Mouse (Mus musculus): ENCODE measurements around the gene Flt3. TPM values are rescaled to one million over a fixed set of nuclear protein-coding genes. Genes with fewer than 3 reads are reported as not detected.

The Flt3 gene
- polyA plus RNA-seq, 1 experiment from 2014 or later = 0.27 TPM

DNA sequence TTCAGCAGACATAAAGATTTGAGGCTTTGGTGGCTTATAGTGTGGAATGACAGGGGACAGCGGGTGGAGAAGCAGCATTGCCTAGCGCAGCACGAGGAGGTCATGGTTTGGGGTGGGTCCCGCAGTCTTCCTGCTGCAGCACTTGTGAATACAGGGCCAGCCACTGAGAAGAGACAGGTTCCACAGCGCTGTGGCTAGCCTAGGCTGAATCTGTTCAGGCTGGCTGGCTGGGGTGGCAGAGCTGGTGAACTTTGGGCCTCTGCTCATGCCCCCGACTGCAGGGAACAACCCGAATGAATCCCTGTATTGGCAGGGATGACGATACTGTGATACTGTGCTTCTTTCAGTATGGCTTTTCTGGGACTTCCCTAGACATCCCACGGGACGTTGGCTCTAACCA, 56.4 kb downstream of the Flt3 start:
- H3K9me3 ChIP-seq (replicated peaks; ENCODE audit: control insufficient read depth, low read length) = no peaks in the 10 kb centered on the region
- no peak overlapping the region for H3K4me2 ChIP-seq (ENCODE audit: low read depth, low read length)
- 87% methylated on average over 10 of the region's 10 CpGs for WGBS
- H3K27me3 ChIP-seq (ENCODE audit: control insufficient read depth, insufficient read depth, low read length) = no peaks in the 10 kb centered on the region
- no peak overlapping the region for H3K9ac ChIP-seq (replicated peaks; ENCODE audit: low read length)
- no peak overlapping the region for H3K4me3 ChIP-seq (ENCODE audit: low read depth, low read length)
- no peaks in the 10 kb centered on the region for H3K4me1 ChIP-seq (ENCODE audit: control insufficient read depth, insufficient read depth, low read length)
- ATAC-seq (replicated peaks; ENCODE audit: insufficient number of reproducible peaks, low FRiP score, low TSS enrichment, low read depth) (no peak), DNase-seq (ENCODE audit: low spot score) (no peak)
- H3K36me3 ChIP-seq (replicated peaks; ENCODE audit: control insufficient read depth, insufficient read depth, low read depth, low read length) = no peaks in the 10 kb centered on the region
- H3K27ac ChIP-seq (replicated peaks; ENCODE audit: low read depth, low read length) = no peak overlapping the region

DNA sequence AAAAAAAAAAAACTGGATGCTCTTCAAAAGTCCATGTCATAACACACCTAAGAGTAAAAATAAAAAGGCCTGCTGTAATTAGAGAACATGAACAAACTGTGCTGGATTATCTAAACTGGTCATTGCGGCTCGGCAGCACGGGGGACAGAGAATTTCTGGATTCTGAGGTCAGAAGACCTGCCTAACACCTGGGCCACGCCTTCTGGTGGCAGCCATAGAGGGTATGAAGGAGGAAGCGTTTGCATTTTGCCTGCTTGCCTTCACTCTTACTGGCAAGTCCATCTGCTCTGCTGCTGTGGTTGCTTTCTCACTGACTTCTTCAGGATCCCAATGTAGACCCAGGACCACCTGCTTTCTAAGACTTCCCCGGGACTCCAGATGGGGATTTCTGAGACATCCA, 57.4 kb downstream of the Flt3 start:
- ATAC-seq (replicated peaks; ENCODE audit: insufficient number of reproducible peaks, low FRiP score, low TSS enrichment, low read depth) (no peak), DNase-seq (ENCODE audit: low spot score) (no peak)
- no peaks in the 10 kb centered on the region for H3K27me3 ChIP-seq (ENCODE audit: control insufficient read depth, insufficient read depth, low read length)
- H3K4me3 ChIP-seq (ENCODE audit: low read depth, low read length) = no peak overlapping the region
- H3K4me2 ChIP-seq (ENCODE audit: low read depth, low read length) = no peak overlapping the region
- H3K36me3 ChIP-seq (replicated peaks; ENCODE audit: control insufficient read depth, insufficient read depth, low read depth, low read length) = no peaks in the 10 kb centered on the region
- no peak overlapping the region for H3K27ac ChIP-seq (replicated peaks; ENCODE audit: low read depth, low read length)
- H3K9me3 ChIP-seq (replicated peaks; ENCODE audit: control insufficient read depth, low read length) = no peaks in the 10 kb centered on the region
- no peak overlapping the region for H3K9ac ChIP-seq (replicated peaks; ENCODE audit: low read length)
- WGBS = 89% methylated on average over 6 of the region's 6 CpGs
- no peaks in the 10 kb centered on the region for H3K4me1 ChIP-seq (ENCODE audit: control insufficient read depth, insufficient read depth, low read length)

DNA sequence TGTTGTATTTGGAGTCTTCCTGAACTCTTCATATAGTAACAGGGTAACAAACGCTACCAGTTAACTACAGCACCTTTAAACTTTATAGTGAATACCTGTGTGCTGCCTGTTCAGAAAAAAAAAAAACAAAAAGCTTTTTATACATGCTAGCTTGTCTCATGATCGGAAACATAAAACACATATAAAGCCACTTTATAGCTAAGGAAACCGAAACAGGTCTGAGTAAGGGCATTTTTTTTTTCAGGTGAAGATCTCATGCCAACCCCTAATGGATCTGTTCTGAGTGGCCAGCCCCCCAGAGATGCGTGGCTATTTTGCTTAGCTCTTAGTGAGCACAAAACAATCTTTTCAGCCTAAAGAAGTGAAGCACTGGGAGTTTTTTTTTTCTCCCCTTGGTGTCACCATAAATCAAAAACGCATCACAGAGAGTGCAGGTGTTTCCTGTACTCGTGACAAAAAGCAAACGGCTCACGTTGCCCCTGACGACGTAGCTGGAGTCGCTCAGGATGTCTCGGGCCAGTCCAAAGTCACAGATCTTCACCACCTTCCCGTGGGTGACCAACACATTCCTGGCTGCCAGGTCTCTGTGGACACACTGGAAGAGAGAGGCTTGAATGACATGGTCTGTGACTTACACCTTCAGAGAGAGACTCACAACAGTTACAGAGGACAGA, 59.4 kb downstream of the Flt3 start:
- WGBS = 65% methylated on average over 13 of the region's 13 CpGs
- DNase-seq (ENCODE audit: low spot score) = no peak
- ATAC-seq (replicated peaks; ENCODE audit: insufficient number of reproducible peaks, low FRiP score, low TSS enrichment, low read depth) = no peak
- Histone ChIP-seq H3K9ac (replicated peaks; ENCODE audit: low read length) (no peak overlapping the region), H3K4me2 (ENCODE audit: low read depth, low read length) (no peak overlapping the region), H3K27ac (replicated peaks; ENCODE audit: low read depth, low read length) (no peak overlapping the region), H3K27me3 (ENCODE audit: control insufficient read depth, insufficient read depth, low read length) (no peaks in the 10 kb centered on the region), H3K36me3 (replicated peaks; ENCODE audit: control insufficient read depth, insufficient read depth, low read depth, low read length) (no peaks in the 10 kb centered on the region), H3K4me3 (ENCODE audit: low read depth, low read length) (no peak overlapping the region), H3K9me3 (replicated peaks; ENCODE audit: control insufficient read depth, low read length) (no peaks in the 10 kb centered on the region), H3K4me1 (ENCODE audit: control insufficient read depth, insufficient read depth, low read length) (no peaks in the 10 kb centered on the region)

DNA sequence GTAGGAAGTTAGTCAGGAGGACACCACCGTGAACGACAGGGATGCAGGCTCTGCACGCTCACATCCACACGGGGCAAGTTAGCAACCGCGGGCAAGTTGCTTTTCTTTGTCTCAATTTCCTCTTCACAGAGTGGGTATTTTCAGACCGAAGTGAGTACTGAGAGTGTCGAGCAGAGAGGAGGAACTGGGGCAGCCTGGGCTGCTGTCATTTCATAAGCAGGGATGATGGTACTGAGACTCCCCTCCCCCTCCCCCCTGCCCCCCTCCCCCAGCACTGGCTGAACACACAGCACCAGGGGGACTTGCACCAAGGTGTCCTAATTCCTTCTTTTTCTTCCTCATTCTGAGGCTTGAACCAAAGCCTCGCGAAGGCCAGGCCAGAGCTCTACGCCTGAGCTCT, 60.7 kb downstream of the Flt3 start:
- 84% methylated on average over 10 of the region's 11 CpGs for WGBS
- H3K4me2 ChIP-seq (ENCODE audit: low read depth, low read length) = no peak overlapping the region
- H3K9ac ChIP-seq (replicated peaks; ENCODE audit: low read length) = no peak overlapping the region
- no peaks in the 10 kb centered on the region for H3K36me3 ChIP-seq (replicated peaks; ENCODE audit: control insufficient read depth, insufficient read depth, low read depth, low read length)
- no peaks in the 10 kb centered on the region for H3K27me3 ChIP-seq (ENCODE audit: control insufficient read depth, insufficient read depth, low read length)
- ATAC-seq (replicated peaks; ENCODE audit: insufficient number of reproducible peaks, low FRiP score, low TSS enrichment, low read depth) = no peak
- H3K9me3 ChIP-seq (replicated peaks; ENCODE audit: control insufficient read depth, low read length) = no peaks in the 10 kb centered on the region
- no peak overlapping the region for H3K4me3 ChIP-seq (ENCODE audit: low read depth, low read length)
- H3K27ac ChIP-seq (replicated peaks; ENCODE audit: low read depth, low read length) = no peak overlapping the region
- H3K4me1 ChIP-seq (ENCODE audit: control insufficient read depth, insufficient read depth, low read length) = no peaks in the 10 kb centered on the region
- no peak for DNase-seq (ENCODE audit: low spot score)

DNA sequence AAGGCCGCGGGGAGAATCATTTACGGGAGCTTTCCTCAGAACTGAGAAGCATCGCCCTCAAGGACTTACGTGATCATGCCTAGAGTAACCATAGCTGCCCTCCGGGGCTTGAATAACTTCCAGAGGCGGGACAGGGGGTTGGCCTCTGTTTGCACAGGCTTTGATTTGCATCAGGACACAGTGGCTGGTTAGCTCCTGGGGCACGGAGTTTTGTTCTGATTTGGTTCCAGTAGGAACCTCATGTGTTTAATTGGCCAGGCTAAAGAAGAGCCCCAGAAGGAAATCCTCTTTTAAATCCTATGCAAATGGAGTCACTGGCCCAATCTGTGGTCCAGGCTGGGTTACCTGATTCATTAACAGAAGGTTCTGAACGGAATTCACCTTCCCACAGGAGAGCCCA, 61.3 kb downstream of the Flt3 start:
- no peak for DNase-seq (ENCODE audit: low spot score)

DNA sequence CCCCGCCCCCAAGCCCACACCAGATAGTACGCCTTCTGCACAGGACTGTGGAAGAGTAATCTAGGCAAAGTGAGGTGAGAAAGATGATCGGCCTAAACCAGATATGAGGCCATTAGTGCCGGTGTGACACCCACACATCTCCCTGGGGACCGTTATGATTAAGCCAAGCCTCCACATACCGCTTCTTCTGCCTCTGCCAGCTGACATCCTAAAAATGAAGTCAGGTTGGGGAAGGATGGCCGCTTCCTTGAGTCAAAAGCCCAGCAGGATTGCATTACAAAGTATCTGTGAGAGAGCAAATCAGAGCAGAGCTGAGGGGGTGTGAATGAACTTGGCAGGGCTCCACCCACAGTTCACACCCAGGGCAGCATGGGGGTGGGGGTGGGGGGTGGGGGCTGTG, 67.6 kb downstream of the Flt3 start:
- no peaks in the 10 kb centered on the region for H3K36me3 ChIP-seq (replicated peaks; ENCODE audit: control insufficient read depth, insufficient read depth, low read depth, low read length)
- H3K4me3 ChIP-seq (ENCODE audit: low read depth, low read length) = no peak overlapping the region
- no peaks in the 10 kb centered on the region for H3K4me1 ChIP-seq (ENCODE audit: control insufficient read depth, insufficient read depth, low read length)
- no peak overlapping the region for H3K9ac ChIP-seq (replicated peaks; ENCODE audit: low read length)
- 47% methylated on average over 7 of the region's 7 CpGs for WGBS
- no peak overlapping the region for H3K27ac ChIP-seq (replicated peaks; ENCODE audit: low read depth, low read length)
- DNase-seq (ENCODE audit: low spot score) = no peak
- H3K4me2 ChIP-seq (ENCODE audit: low read depth, low read length) = no peak overlapping the region
- H3K27me3 ChIP-seq (ENCODE audit: control insufficient read depth, insufficient read depth, low read length) = no peaks in the 10 kb centered on the region
- ATAC-seq (replicated peaks; ENCODE audit: insufficient number of reproducible peaks, low FRiP score, low TSS enrichment, low read depth) = 0 out of 2 replicates have a peak, but pooled peaks have one; percentile 29
- no peaks in the 10 kb centered on the region for H3K9me3 ChIP-seq (replicated peaks; ENCODE audit: control insufficient read depth, low read length)

More for the DNA sequence above, 61.3 kb downstream of the Flt3 start:
- H3K4me1 ChIP-seq (ENCODE audit: control insufficient read depth, insufficient read depth, low read length) = no peaks in the 10 kb centered on the region
- H3K4me3 ChIP-seq (ENCODE audit: low read depth, low read length) = no peak overlapping the region
- H3K4me2 ChIP-seq (ENCODE audit: low read depth, low read length) = no peak overlapping the region
- no peaks in the 10 kb centered on the region for H3K36me3 ChIP-seq (replicated peaks; ENCODE audit: control insufficient read depth, insufficient read depth, low read depth, low read length)
- no peak overlapping the region for H3K27ac ChIP-seq (replicated peaks; ENCODE audit: low read depth, low read length)
- no peaks in the 10 kb centered on the region for H3K27me3 ChIP-seq (ENCODE audit: control insufficient read depth, insufficient read depth, low read length)
- no peak for ATAC-seq (replicated peaks; ENCODE audit: insufficient number of reproducible peaks, low FRiP score, low TSS enrichment, low read depth)
- WGBS = 53% methylated on average over 9 of the region's 9 CpGs
- H3K9ac ChIP-seq (replicated peaks; ENCODE audit: low read length) = no peak overlapping the region
- no peaks in the 10 kb centered on the region for H3K9me3 ChIP-seq (replicated peaks; ENCODE audit: control insufficient read depth, low read length)

DNA sequence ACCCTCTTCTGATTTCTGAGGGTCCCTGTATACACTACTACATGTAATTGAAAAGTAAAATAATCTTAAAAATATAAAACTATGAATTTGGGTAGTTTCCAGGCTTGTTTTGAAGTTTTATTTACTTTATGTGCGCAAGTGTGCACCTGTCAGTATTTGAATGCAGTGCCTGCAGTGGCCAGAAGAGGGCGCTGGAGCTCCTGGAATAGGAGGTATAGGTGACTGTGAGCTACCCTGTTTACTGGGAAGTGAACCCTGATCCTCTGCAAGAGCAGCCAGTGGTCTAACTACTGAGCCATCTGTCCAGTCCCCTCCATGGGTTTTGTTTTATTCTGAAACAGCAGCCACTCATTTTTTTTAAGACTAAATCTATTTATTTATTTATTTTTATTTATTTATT, 68.7 kb downstream of the Flt3 start:
- Histone ChIP-seq H3K9ac (replicated peaks; ENCODE audit: low read length) (no peak overlapping the region), H3K4me1 (ENCODE audit: control insufficient read depth, insufficient read depth, low read length) (no peaks in the 10 kb centered on the region), H3K4me2 (ENCODE audit: low read depth, low read length) (no peak overlapping the region), H3K27me3 (ENCODE audit: control insufficient read depth, insufficient read depth, low read length) (no peaks in the 10 kb centered on the region), H3K9me3 (replicated peaks; ENCODE audit: control insufficient read depth, low read length) (no peaks in the 10 kb centered on the region), H3K4me3 (ENCODE audit: low read depth, low read length) (no peak overlapping the region), H3K36me3 (replicated peaks; ENCODE audit: control insufficient read depth, insufficient read depth, low read depth, low read length) (no peaks in the 10 kb centered on the region), H3K27ac (replicated peaks; ENCODE audit: low read depth, low read length) (no peak overlapping the region)
- peak; percentile 58 for DNase-seq (ENCODE audit: low spot score)
- ATAC-seq (replicated peaks; ENCODE audit: insufficient number of reproducible peaks, low FRiP score, low TSS enrichment, low read depth) = no peak
- WGBS = 46% methylated on average over 2 of the region's 2 CpGs

DNA sequence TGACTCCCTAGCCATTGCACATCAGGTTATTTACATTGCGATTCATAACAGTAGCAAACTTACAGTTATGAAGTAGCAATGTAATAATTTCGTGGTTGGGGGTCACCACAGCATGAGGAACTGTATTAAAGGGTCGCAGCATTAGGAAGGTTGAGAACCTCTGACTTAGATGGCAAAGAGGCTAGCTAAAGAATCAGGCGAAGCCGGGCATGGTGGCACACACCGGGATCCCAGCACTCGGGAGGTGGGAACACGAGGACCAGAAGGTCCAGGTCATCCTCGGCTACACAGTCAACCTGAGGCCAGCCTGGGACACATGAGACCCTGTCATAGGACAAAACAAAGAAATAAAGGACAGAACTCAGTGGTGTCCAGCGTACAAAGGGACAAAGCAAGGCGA, 70.3 kb downstream of the Flt3 start:
- Histone ChIP-seq H3K9ac (replicated peaks; ENCODE audit: low read length) (no peak overlapping the region), H3K4me1 (ENCODE audit: control insufficient read depth, insufficient read depth, low read length) (no peaks in the 10 kb centered on the region), H3K4me3 (ENCODE audit: low read depth, low read length) (no peak overlapping the region), H3K27me3 (ENCODE audit: control insufficient read depth, insufficient read depth, low read length) (no peaks in the 10 kb centered on the region), H3K27ac (replicated peaks; ENCODE audit: low read depth, low read length) (no peak overlapping the region), H3K9me3 (replicated peaks; ENCODE audit: control insufficient read depth, low read length) (no peaks in the 10 kb centered on the region), H3K4me2 (ENCODE audit: low read depth, low read length) (no peak overlapping the region), H3K36me3 (replicated peaks; ENCODE audit: control insufficient read depth, insufficient read depth, low read depth, low read length) (no peaks in the 10 kb centered on the region)
- no peak for DNase-seq (ENCODE audit: low spot score)
- WGBS = 85% methylated on average over 11 of the region's 11 CpGs
- no peak for ATAC-seq (replicated peaks; ENCODE audit: insufficient number of reproducible peaks, low FRiP score, low TSS enrichment, low read depth)

All from embryonic facial prominence, embryonic 11.5 days (tissue).